Mouse (Mus musculus) limb, embryonic 14.5 days (tissue): ENCODE data around the gene Frat2. TPM values are rescaled to one million over a fixed set of nuclear protein-coding genes. Genes with fewer than 3 reads are reported as not detected.

ENCODE experiments used
- ATAC-seq: fragments of 200-750 bp; cut with Nextera tagmentation; 2 replicates; pipeline ENCODE4 v1.8.0; 2017; ENCODE audit warnings: low read depth, moderate number of reproducible peaks, moderate TSS enrichment; ENCODE audit not compliant: low FRiP score
- DNase-seq: peaks from one replicate; pipeline ENCODE4 v3.0.0-alpha.2; 2015; ENCODE audit warnings: low spot score
- H3K27ac ChIP-seq: fragments of 300-500 bp; sonication (generic); replicated peaks from 2 replicates; pipeline ENCODE4 v1.5.1; 2014; ENCODE audit warnings: low read depth, mild to moderate bottlenecking, low read length, moderate library complexity, mixed read lengths
- H3K27me3 ChIP-seq: fragments of 300-500 bp; sonication (generic); 2 replicates; pipeline ENCODE4 v1.6.1; 2014; ENCODE audit warnings: low read length, mixed read lengths; ENCODE audit not compliant: control insufficient read depth, insufficient read depth
- H3K36me3 ChIP-seq: fragments of 300-500 bp; sonication (generic); 2 replicates; pipeline ENCODE4 v1.6.1; 2014; ENCODE audit warnings: mild to moderate bottlenecking, low read length, moderate library complexity, mixed read lengths; ENCODE audit not compliant: control insufficient read depth, insufficient read depth
- H3K4me1 ChIP-seq: fragments of 300-500 bp; sonication (generic); 2 replicates; pipeline ENCODE4 v1.6.1; 2014; ENCODE audit warnings: antibody characterized with exemption, low read length, mixed read lengths; ENCODE audit not compliant: control insufficient read depth, insufficient read depth
- H3K4me2 ChIP-seq: fragments of 300-500 bp; sonication (generic); replicated peaks from 2 replicates; pipeline ENCODE4 v1.6.1; 2014; ENCODE audit warnings: low read depth, mild to moderate bottlenecking, low read length, moderate library complexity; ENCODE audit not compliant: severe bottlenecking
- H3K4me3 ChIP-seq: fragments of 300-500 bp; sonication (generic); replicated peaks from 2 replicates; pipeline ENCODE4 v1.5.1; 2014; ENCODE audit warnings: low read length
- H3K9ac ChIP-seq: fragments of 300-500 bp; sonication (generic); 2 replicates; pipeline ENCODE4 v1.6.1; 2014; ENCODE audit warnings: mild to moderate bottlenecking, low read depth, low read length, moderate library complexity; ENCODE audit not compliant: severe bottlenecking
- H3K9me3 ChIP-seq: fragments of 300-500 bp; sonication (generic); 2 replicates; pipeline ENCODE4 v1.6.1; 2016; ENCODE audit warnings: low read length; ENCODE audit not compliant: control insufficient read depth
- POLR2A ChIP-seq: fragments of 200-500 bp; IDR thresholded peaks from 2 replicates; pipeline ENCODE4 v1.8.0; 2012; ENCODE audit warnings: inconsistent platforms, mild to moderate bottlenecking, moderate library complexity, borderline replicate concordance; ENCODE audit not compliant: insufficient read depth, insufficient read length; ENCODE audit errors: extremely low read depth
- WGBS: fragments of 180-500 bp; shearing (Covaris S2); extraction: QIAGEN DNeasy Blood & Tissue Kit; methylation state at CpG from one replicate; pipeline ENCODE4 v1.1.7; 2014; 5-methylcytosine and 5-hydroxymethylcytosine counted together
- polyA plus RNA-seq, 2 experiments: library from polyadenylated mRNA; depleted of rRNA in 1 of 2; stranded (reverse) in 1 of 2; unstranded in 1 of 2; fragments of >200 nt; fragmentation: Nextera tagmentation in 1 of 2; extraction: Ambion mirVana in 1 of 2; gene quantifications; 2 replicates each; pipeline versions ENCODE4 v1.2.1 to v1.2.3; 2012 to 2014

The Frat2 gene
- polyA plus RNA-seq (2012; rRNA removed), result 3.6 and 4.7 TPM in 2 replicates
- polyA plus RNA-seq (2014; fragmentation: Nextera tagmentation; extraction: Ambion mirVana), result 1.9 and 3.2 TPM in 2 replicates

GRCm38 (mm10) chr19:41847992-41848851, at the start of gene Frat2:
Frat2 (minus strand) TSS chr19:41848132.
- peaks cover 21% of the 10 kb centered on the region for H3K4me1 ChIP-seq
- WGBS, result under 1% methylated on average over 71 of the region's 72 CpGs

GRCm38 (mm10) chr19:41896319-41896711, 48.4 kb upstream of the Frat2 start:
- DNase-seq (no peak), ATAC-seq (peak; percentile 12; the same call in 1 of the 2 replicates)
- Histone ChIP-seq H3K9ac (peak overlapping the region; percentile 36; the same call in 1 of the 2 replicates), H3K27me3 (no peaks in the 10 kb centered on the region), H3K4me2 (peak overlapping the region; percentile 72), H3K9me3 (no peaks in the 10 kb centered on the region), H3K36me3 (peaks cover 5% of the 10 kb centered on the region), H3K27ac (no peak overlapping the region), H3K4me1 (peaks cover 7% of the 10 kb centered on the region; the same call in 1 of the 2 replicates), H3K4me3 (peak overlapping the region; percentile 71)
- WGBS, result 21% methylated on average over 18 of the region's 18 CpGs
- TF ChIP-seq POLR2A, result no peak

More at GRCm38 (mm10) chr19:41847992-41848851, at the start of gene Frat2:
- DNase-seq (peak; percentile 88), ATAC-seq (peak; percentile 96)
- Histone ChIP-seq H3K36me3 (no peaks in the 10 kb centered on the region), H3K27me3 (peaks cover 10% of the 10 kb centered on the region; the same call in 1 of the 2 replicates), H3K27ac (peak within 1 kb of the TSS; percentile 81), H3K9me3 (no peaks in the 10 kb centered on the region), H3K4me3 (peak within 1 kb of the TSS; percentile 68), H3K4me2 (peak within 1 kb of the TSS; percentile 91), H3K9ac (peak within 1 kb of the TSS; percentile 59)
- peak; percentile 47; the same call in 1 of the 2 replicates for TF ChIP-seq POLR2A

DNA sequence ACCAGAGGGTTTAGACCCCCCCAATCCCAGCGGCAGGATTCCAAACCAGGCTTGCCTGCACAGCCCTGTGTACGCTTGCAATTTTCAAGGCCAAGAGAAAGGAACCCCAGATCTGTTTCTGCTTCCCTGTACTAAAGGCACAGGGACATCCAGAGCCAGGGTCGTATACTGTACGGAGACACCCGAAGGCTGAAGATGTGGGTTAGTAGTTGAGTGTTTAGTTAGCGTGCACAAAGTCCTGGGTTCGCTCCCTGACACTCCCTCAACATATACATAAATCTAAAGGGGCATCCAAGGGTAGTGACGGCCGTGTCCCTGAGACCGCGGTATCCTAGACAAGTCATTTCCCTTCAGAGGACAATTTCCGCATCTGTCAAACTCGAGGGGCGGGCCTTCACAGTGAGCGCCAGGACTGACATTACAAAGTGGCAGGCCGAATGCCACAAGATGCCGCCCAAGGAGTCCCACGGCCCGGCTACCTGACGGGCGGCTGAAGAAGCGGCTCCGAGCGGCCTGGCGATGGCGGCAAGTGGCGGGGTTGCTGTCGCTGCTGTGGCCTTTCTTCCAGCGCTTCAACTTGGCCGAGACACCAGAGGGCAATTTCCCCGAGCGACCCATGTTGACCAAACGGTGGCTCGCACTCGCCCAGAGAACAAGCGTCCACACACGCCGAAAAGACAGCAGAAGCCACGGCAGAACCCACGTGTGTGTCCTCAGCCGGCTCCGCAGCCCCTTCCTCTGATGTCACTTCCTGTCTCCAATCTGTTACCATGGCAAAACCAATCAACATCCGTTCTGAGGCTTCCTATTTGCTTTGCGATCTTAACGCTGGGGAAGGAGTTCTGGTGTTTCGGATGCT, 47.8 kb upstream of the Frat2 start, which contains the start of gene Rrp12:
Rrp12 (minus strand) TSS at position 714 of the 859 bp plus-strand sequence.
- Histone ChIP-seq H3K4me3 (peak within 1 kb of the TSS; percentile 71), H3K4me2 (peak within 1 kb of the TSS; percentile 72), H3K9ac (peak within 1 kb of the TSS; percentile 57), H3K27me3 (no peaks in the 10 kb centered on the region), H3K36me3 (peaks cover 11% of the 10 kb centered on the region), H3K27ac (no peak within 1 kb of the TSS), H3K4me1 (peaks cover 7% of the 10 kb centered on the region; the same call in 1 of the 2 replicates), H3K9me3 (no peaks in the 10 kb centered on the region)
- ATAC-seq (peak; percentile 93), DNase-seq (peak; percentile 94)
- WGBS, result 2% methylated on average over 46 of the region's 46 CpGs
- no peak for TF ChIP-seq POLR2A

GRCm38 (mm10) chr19:41894959-41895358, 47.0 kb upstream of the Frat2 start:
- peak overlapping the region; percentile 71 for H3K4me3 ChIP-seq
- H3K9ac ChIP-seq, result peak overlapping the region; percentile 57
- WGBS, result 47% methylated on average over 7 of the region's 7 CpGs
- no peaks in the 10 kb centered on the region for H3K9me3 ChIP-seq
- H3K4me1 ChIP-seq, result peaks cover 7% of the 10 kb centered on the region; the same call in 1 of the 2 replicates
- H3K4me2 ChIP-seq, result peak overlapping the region; percentile 72
- TF ChIP-seq POLR2A, result no peak
- no peak overlapping the region for H3K27ac ChIP-seq
- H3K36me3 ChIP-seq, result peaks cover 13% of the 10 kb centered on the region
- DNase-seq (no peak), ATAC-seq (no peak)
- no peaks in the 10 kb centered on the region for H3K27me3 ChIP-seq

DNA sequence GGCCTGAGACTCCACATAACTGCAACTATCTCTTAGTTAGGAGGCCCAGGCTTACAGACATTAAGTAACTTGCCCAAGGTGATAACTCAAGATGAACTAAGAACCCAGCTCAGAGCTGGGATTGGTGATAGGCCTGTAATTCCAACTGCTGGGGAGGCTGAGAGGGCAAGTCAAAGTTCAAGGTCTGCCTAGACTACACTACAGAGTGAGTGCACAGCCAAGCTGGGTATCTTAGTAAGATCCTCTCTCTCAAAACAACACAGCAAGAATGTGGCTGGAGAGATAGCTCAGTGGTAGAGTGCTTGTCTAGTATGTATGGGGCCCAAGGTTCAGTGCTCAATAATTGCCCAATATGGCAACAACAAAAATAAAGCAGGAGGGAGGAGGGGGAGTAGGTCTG, 40.3 kb upstream of the Frat2 start:
- Histone ChIP-seq H3K4me3 (no peak overlapping the region), H3K4me2 (no peak overlapping the region), H3K36me3 (peaks cover 61% of the 10 kb centered on the region), H3K27ac (no peak overlapping the region), H3K27me3 (no peaks in the 10 kb centered on the region), H3K4me1 (no peaks in the 10 kb centered on the region), H3K9ac (no peak overlapping the region), H3K9me3 (no peaks in the 10 kb centered on the region)
- ATAC-seq, result no peak
- DNase-seq, result no peak
- TF ChIP-seq POLR2A, result no peak
